Mouse (Mus musculus) common myeloid progenitor, adult 5-6 weeks (primary cell): ENCODE results near the gene Gm7929. TPM values are rescaled to one million over a fixed set of nuclear protein-coding genes. Genes with fewer than 3 reads are reported as not detected.
"Not testable (repeated sequence)": the region's sequence is repeated elsewhere in the genome, so short reads cannot be mapped to it uniquely, and the experiment has no call there.

ENCODE experiments used
- ATAC-seq: replicated peaks from 2 replicates; pipeline ENCODE4 v1.8.0; 2016; ENCODE audit warnings: low read depth, mild to moderate bottlenecking, moderate TSS enrichment, inconsistent platforms; ENCODE audit not compliant: poor library complexity, severe bottlenecking
- total RNA-seq: library from RNA; stranded (forward); fragments of 200-1000, 187-1606 nt; gene quantifications from 2 replicates; pipeline ENCODE4 v1.2.3, GENCODE M21; 2017

Gene Gm7929
- total RNA-seq: not detected in 2 replicates

DNA sequence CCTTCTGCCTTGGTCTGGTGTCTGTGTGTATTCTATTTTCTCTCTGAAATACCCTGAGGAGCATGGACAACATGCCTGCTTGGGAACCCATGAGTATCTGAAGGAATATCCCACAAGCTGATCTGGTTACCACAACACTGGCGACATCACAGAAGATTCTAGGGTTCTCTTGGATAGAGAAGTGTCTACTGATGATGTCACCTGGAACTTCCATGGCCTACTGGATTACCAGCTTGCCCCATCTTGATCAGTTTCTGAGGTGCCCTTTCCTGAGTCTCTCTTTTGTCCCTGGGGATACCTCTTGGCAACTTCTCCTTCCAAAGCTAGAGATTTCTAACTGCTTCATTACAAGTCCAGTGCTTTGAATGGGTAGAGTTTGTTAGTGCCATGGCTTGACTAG is at the start of gene Gm7929:
TSS of gene Gm7929 (minus strand) at position 101 of the 400 bp plus-strand sequence.
- ATAC-seq: not testable (repeated sequence)

- not testable (repeated sequence) for ATAC-seq
Observed at GRCm38 (mm10) chr14:41772341-41772740, 21.9 kb upstream of the Gm7929 start, which contains the start of gene Gm47189. Gm47189 (minus strand) TSS chr14:41772441.

DNA sequence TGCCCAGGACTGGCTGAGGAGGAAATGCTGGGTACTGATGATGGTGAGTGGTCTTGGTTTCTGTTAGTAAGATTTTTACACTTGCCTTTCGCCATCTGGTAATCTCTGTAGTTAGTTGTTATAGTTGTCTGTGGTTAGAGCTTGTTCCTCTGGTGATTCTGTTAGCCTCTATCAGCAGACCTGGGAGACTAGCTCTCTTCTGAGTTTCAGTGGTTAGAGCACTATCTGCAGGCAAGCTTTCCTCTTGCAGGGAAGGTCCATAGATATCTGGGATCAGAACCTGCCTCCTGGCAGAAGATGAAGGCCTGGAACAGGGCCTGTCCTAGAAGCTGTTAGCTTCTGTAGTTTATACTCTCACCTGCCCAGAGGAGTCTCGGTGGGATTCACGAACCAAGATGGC is 5.5 kb upstream of the Gm7929 start:
- ATAC-seq: not testable (repeated sequence)

- ATAC-seq: not testable (repeated sequence)
Observed at GRCm38 (mm10) chr14:41723437-41723836, 27.0 kb downstream of the Gm7929 start.

- not testable (repeated sequence) for ATAC-seq
Observed at GRCm38 (mm10) chr14:41717180-41717579, 33.2 kb downstream of the Gm7929 start.

DNA sequence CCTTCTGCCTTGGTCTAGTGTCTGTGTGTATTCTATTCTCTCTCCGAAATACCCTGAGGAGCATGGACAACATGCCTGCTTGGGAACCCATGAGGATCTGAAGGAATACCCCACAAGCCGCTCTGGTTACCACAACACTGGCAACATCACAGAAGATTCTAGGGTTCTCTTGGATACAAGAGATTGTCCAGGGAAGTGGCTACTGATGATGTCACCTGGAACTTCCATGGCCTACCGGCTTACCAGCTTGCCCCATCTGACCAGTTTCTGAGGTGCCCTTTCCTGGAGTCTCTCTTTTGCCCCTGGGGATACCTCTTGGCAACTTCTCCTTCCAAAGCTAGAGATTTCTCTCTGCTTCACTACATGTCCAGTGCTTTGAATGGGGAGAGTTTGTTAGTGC is 48.6 kb downstream of the Gm7929 start, which contains the start of gene Gm8068:
TSS of gene Gm8068 (minus strand) at position 101 of the 400 bp plus-strand sequence.
- not testable (repeated sequence) for ATAC-seq

Other genes with a start within 250 kb of the Gm7929 start
- not detected in 2 replicates for gene Gm7970, start 195.0 kb downstream of the Gm7929 start, total RNA-seq
- gene 1700049E17Rik2, start 177.4 kb downstream of the Gm7929 start, total RNA-seq: not detected in 2 replicates
- gene Gm3072, start 126.0 kb downstream of the Gm7929 start, total RNA-seq: not detected in 2 replicates
- gene Gm3676, start 104.1 kb downstream of the Gm7929 start, total RNA-seq: not detected in 2 replicates
- not detected in 2 replicates for gene Gm8068, start 48.7 kb downstream of the Gm7929 start, total RNA-seq
- gene Gm47189, start 21.8 kb upstream of the Gm7929 start, total RNA-seq: not detected in 2 replicates
- not detected in 2 replicates for gene Gm7980, start 156.7 kb upstream of the Gm7929 start, total RNA-seq
- gene 1700049E17Rik1, start 174.3 kb upstream of the Gm7929 start, total RNA-seq: not detected in 2 replicates
- gene 1700024B05Rik, start 193.4 kb upstream of the Gm7929 start, total RNA-seq: not detected in 2 replicates
- not detected in 2 replicates for gene Gm6401, start 217.3 kb upstream of the Gm7929 start, total RNA-seq
- not detected in 2 replicates for gene Gm3543, start 232.7 kb upstream of the Gm7929 start, total RNA-seq